Mouse (Mus musculus): ENCODE data around the gene Man2a2. TPM values are rescaled to one million over a fixed set of nuclear protein-coding genes. Genes with fewer than 3 reads are reported as not detected.

Man2a2 gene
- total RNA-seq, 2 experiments from 2014 or later = 164 TPM

Other genes starting within 250 kb of the Man2a2 start
- gene Sema4b, start 184.5 kb downstream of the Man2a2 start, total RNA-seq (2021) = 10 to 100 TPM; 22.0 to 23.6 TPM
- gene Cib1, start 138.6 kb downstream of the Man2a2 start, total RNA-seq (2021) = 10 to 100 TPM; 22.3 to 25.3 TPM
- 1 to 10 TPM; 6.0 to 6.1 TPM for gene Gdpgp1, start 138.5 kb downstream of the Man2a2 start, total RNA-seq (2021)
- gene Ttll13, start 125.0 kb downstream of the Man2a2 start, total RNA-seq (2021) = 1 to 10 TPM; 1.9 to 2.8 TPM
- gene Ngrn, start 110.2 kb downstream of the Man2a2 start, total RNA-seq (2021) = 10 to 100 TPM; 44.3 to 44.6 TPM
- 10 to 100 TPM; 18.3 to 19.7 TPM for gene Vps33b, start 101.7 kb downstream of the Man2a2 start, total RNA-seq (2021)
- gene Prc1, start 76.9 kb downstream of the Man2a2 start, total RNA-seq (2021) = under 1 TPM; 0.45 to 0.48 TPM
- gene Rccd1, start 46.9 kb downstream of the Man2a2 start, total RNA-seq (2021) = 10 to 100 TPM; 10.1 to 11.2 TPM
- gene Unc45a, start 30.4 kb downstream of the Man2a2 start, total RNA-seq (2021) = 10 to 100 TPM; 39.3 to 41.6 TPM
- gene Hddc3, start 28.3 kb downstream of the Man2a2 start, total RNA-seq (2021) = 10 to 100 TPM; 50.8 to 51.0 TPM
- 1 to 10 TPM; 5.2 to 6.0 TPM for gene Fes, start 16.6 kb upstream of the Man2a2 start, total RNA-seq (2021)
- gene Furin, start 34.1 kb upstream of the Man2a2 start, total RNA-seq (2021) = 10 to 100 TPM; 37.7 to 43.7 TPM
- 1 to 10 TPM; 3.0 to 3.2 TPM for gene Blm, start 163.7 kb upstream of the Man2a2 start, total RNA-seq (2021)